Mouse (Mus musculus): ENCODE measurements around the gene Gm26741. TPM values are rescaled to one million over a fixed set of nuclear protein-coding genes. Genes with fewer than 3 reads are reported as not detected.

Gm26741 gene
- polyA plus RNA-seq, 1 experiment from 2014 or later: not detected

DNA sequence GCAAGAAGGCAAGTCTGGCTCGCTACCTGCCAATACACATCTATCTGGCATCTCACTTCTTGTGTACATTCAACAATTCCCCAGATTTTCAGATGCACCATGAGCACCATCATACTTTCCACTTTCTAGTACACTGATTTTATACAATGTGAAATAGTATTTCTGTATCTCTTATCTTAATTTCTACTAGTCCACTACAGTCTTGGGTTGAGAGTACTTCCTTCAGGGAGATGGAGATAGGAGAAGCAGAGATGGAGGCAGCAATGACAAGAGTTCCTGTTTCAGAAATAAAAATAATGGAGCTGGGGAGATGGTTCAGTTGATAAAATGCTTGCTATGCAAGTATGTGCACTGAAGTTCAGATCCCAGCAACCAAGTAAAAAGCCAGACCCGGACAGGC lies 19.2 kb downstream of the Gm26741 start:
- H3K36me3 ChIP-seq (replicated peaks): no peaks in the 10 kb centered on the region
- DNase-seq (ENCODE audit: low spot score): no peak
- H3K27me3 ChIP-seq (replicated peaks; ENCODE audit: low read depth, poor library complexity, severe bottlenecking): no peaks in the 10 kb centered on the region
- H3K27ac ChIP-seq (replicated peaks): no peak overlapping the region
- H3K9me3 ChIP-seq: no peaks in the 10 kb centered on the region
- WGBS: 96% methylated on average over 2 of the region's 2 CpGs
- peaks cover 21% of the 10 kb centered on the region for H3K4me1 ChIP-seq
- H3K4me3 ChIP-seq: no peak overlapping the region

DNA sequence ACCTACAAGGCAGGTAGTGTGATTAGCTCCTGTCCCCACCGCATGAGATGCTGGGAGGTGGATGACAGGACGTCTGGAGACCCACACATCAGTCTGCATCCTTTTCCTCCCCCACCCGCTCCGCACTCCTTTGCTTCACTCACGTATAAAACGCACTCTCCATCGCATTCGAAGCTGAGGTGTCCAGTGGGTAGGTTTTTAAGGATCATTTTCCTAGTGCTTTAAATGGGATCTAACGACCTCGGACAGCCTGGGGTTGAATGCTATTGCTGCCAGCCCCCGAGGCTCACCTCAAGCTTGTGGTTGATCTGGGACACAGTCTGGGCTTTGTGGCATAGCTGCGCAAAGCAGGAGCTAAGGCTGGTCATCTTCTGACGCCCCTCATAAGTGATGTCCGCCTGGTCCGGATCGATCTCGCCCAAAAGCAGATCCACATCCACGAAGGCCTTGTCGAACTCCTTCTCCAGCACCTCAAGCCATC lies 22.8 kb downstream of the Gm26741 start:
- WGBS: under 1% methylated on average over 19 of the region's 19 CpGs
- Histone ChIP-seq H3K9me3 (no peaks in the 10 kb centered on the region), H3K27ac (replicated peaks) (peak overlapping the region; percentile 94), H3K27me3 (replicated peaks; ENCODE audit: low read depth, poor library complexity, severe bottlenecking) (no peaks in the 10 kb centered on the region), H3K4me3 (peak overlapping the region; percentile 97), H3K36me3 (replicated peaks) (no peaks in the 10 kb centered on the region), H3K4me1 (peaks cover 23% of the 10 kb centered on the region)
- no peak for DNase-seq (ENCODE audit: low spot score)

- under 1% methylated on average over 70 of the region's 71 CpGs for WGBS
- peak within 1 kb of the TSS; percentile 94 for H3K27ac ChIP-seq (replicated peaks)
- H3K9me3 ChIP-seq: no peaks in the 10 kb centered on the region
- H3K4me1 ChIP-seq: peaks cover 23% of the 10 kb centered on the region
- DNase-seq (ENCODE audit: low spot score): peak; percentile 97
- no peaks in the 10 kb centered on the region for H3K36me3 ChIP-seq (replicated peaks)
- peak within 1 kb of the TSS; percentile 97 for H3K4me3 ChIP-seq
- no peaks in the 10 kb centered on the region for H3K27me3 ChIP-seq (replicated peaks; ENCODE audit: low read depth, poor library complexity, severe bottlenecking)
These were observed 23.5 kb downstream of the Gm26741 start, which contains the start of gene Gopc for GRCm38 (mm10) chr10:52381845-52382591. TSS of gene Gopc (minus strand) at chr10:52382124.

GRCm38 (mm10) chr10:52383022-52383421 lies 24.5 kb downstream of the Gm26741 start:
- H3K4me1 ChIP-seq: peaks cover 23% of the 10 kb centered on the region
- DNase-seq (ENCODE audit: low spot score): no peak
- no peaks in the 10 kb centered on the region for H3K9me3 ChIP-seq
- H3K27ac ChIP-seq (replicated peaks): peak overlapping the region; percentile 94
- WGBS: 81% methylated on average over 6 of the region's 6 CpGs
- H3K36me3 ChIP-seq (replicated peaks): no peaks in the 10 kb centered on the region
- no peaks in the 10 kb centered on the region for H3K27me3 ChIP-seq (replicated peaks; ENCODE audit: low read depth, poor library complexity, severe bottlenecking)
- H3K4me3 ChIP-seq: peak overlapping the region; percentile 97

GRCm38 (mm10) chr10:52383522-52383921 lies 25.0 kb downstream of the Gm26741 start:
- peaks cover 23% of the 10 kb centered on the region for H3K4me1 ChIP-seq
- H3K36me3 ChIP-seq (replicated peaks): no peaks in the 10 kb centered on the region
- WGBS: 89% methylated on average over 1 of the region's 1 CpGs
- no peak overlapping the region for H3K27ac ChIP-seq (replicated peaks)
- H3K4me3 ChIP-seq: no peak overlapping the region
- H3K9me3 ChIP-seq: no peaks in the 10 kb centered on the region
- H3K27me3 ChIP-seq (replicated peaks; ENCODE audit: low read depth, poor library complexity, severe bottlenecking): no peaks in the 10 kb centered on the region
- no peak for DNase-seq (ENCODE audit: low spot score)

DNA sequence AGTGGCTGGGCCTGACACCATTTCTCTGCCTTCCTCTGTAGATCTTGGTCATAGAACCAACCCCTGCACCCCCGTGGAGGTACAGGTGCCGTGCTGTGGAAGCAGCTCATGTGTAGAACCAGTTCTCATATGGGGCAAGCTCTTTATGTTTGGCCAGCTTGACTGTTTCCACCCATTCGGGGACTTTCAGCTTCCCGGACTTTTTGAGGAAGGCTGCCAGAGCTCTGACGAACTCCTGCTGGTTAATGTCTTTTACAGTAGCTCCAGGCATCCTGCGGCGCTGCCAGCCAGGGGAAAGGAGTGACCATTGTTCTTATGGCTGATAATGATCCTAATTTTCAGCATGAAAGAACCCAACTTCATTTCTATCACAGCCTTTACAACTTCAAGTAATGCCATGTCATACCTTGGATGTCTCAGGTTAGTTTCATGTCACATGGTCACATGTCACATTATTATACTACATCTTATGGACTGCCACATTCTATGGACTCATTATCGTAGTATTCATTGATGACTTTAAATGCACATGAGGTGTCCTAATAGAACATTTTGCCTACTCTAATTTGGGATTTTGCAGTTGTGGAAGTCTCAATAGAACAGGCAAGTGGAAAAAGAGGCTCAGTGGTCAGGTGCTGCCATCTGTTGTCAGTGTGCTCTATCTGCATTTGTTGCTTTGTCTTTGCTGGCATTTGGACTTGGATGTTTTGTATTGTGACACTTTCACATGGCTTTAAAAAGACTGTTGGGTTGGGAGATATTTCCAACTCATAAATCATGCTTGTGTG lies 26.4 kb downstream of the Gm26741 start:
- 48% methylated on average over 8 of the region's 8 CpGs for WGBS
- no peak overlapping the region for H3K4me3 ChIP-seq
- no peaks in the 10 kb centered on the region for H3K36me3 ChIP-seq (replicated peaks)
- DNase-seq (ENCODE audit: low spot score): peak; percentile 35
- H3K27ac ChIP-seq (replicated peaks): no peak overlapping the region
- no peaks in the 10 kb centered on the region for H3K9me3 ChIP-seq
- H3K4me1 ChIP-seq: peaks cover 31% of the 10 kb centered on the region
- no peaks in the 10 kb centered on the region for H3K27me3 ChIP-seq (replicated peaks; ENCODE audit: low read depth, poor library complexity, severe bottlenecking)

GRCm38 (mm10) chr10:52387192-52387591 lies 28.6 kb downstream of the Gm26741 start:
- no peak for DNase-seq (ENCODE audit: low spot score)
- Histone ChIP-seq H3K9me3 (no peaks in the 10 kb centered on the region), H3K4me1 (peaks cover 19% of the 10 kb centered on the region), H3K36me3 (replicated peaks) (no peaks in the 10 kb centered on the region), H3K27ac (replicated peaks) (no peak overlapping the region), H3K4me3 (no peak overlapping the region), H3K27me3 (replicated peaks; ENCODE audit: low read depth, poor library complexity, severe bottlenecking) (no peaks in the 10 kb centered on the region)
- 82% methylated on average over 4 of the region's 4 CpGs for WGBS

DNA sequence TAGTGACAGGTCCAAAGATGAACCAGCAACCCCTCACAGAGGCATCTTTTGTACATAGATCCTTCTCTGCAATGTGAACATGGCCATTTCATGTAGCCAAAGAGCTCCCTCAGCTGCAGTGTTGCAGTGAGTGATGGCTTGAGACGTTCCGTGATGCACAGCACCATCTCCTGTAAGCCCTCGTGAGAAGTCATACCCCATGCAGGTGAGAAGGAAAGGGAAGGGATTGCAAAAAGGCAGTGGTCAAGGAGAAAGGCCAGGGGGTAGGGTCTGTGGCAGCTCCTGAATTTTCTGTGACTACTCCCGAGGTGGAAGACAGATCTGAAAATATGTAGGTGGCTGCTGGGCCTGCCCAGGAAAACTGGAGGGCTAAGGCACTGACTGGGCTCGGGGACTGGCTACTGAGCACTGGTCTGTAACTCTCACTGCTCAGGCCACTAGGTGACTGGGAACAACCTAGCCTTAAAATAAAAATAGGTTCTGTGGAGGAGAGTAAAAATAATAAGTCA lies 30.4 kb downstream of the Gm26741 start, which contains the start of gene Nepn:
Gene Nepn, plus strand, starts transcription at position 51 of the 509 bp plus-strand sequence.
- DNase-seq (ENCODE audit: low spot score): no peak

DNA sequence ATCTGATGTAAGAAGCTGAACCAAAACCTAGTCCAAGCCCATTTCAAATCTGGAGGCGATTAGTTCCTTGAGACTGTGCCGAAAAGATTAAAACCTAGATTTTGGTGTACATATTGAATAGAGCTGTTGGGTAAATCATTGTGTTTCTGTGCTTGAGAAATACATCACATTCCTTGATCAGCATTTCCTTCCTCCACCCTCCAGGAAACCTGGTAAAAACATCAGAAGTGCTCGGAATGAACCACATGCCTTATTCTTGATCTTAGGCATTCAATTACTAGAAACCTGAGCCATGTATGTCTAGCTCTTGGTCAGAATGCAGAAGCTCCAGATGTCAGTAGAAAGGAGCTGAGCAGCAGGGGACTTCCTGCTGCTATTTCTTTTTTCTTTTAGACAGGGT lies 30.9 kb downstream of the Gm26741 start:
- WGBS: 63% methylated on average over 3 of the region's 3 CpGs
- Histone ChIP-seq H3K4me3 (no peak overlapping the region), H3K27ac (replicated peaks) (0 out of 2 replicates have a peak overlapping the region, but pooled peaks have one; percentile 30), H3K36me3 (replicated peaks) (no peaks in the 10 kb centered on the region), H3K27me3 (replicated peaks; ENCODE audit: low read depth, poor library complexity, severe bottlenecking) (no peaks in the 10 kb centered on the region), H3K9me3 (no peaks in the 10 kb centered on the region), H3K4me1 (peaks cover 13% of the 10 kb centered on the region)
- DNase-seq (ENCODE audit: low spot score): no peak

More for the DNA sequence above, 30.4 kb downstream of the Gm26741 start, which contains the start of gene Nepn:
- no peak within 1 kb of the TSS for H3K4me3 ChIP-seq
- no peaks in the 10 kb centered on the region for H3K27me3 ChIP-seq (replicated peaks; ENCODE audit: low read depth, poor library complexity, severe bottlenecking)
- no peaks in the 10 kb centered on the region for H3K36me3 ChIP-seq (replicated peaks)
- no peaks in the 10 kb centered on the region for H3K9me3 ChIP-seq
- H3K4me1 ChIP-seq: peaks cover 13% of the 10 kb centered on the region
- H3K27ac ChIP-seq (replicated peaks): peak within 1 kb of the TSS; percentile 30; the same call in 1 of the 2 replicates
- 86% methylated on average over 5 of the region's 5 CpGs for WGBS

DNA sequence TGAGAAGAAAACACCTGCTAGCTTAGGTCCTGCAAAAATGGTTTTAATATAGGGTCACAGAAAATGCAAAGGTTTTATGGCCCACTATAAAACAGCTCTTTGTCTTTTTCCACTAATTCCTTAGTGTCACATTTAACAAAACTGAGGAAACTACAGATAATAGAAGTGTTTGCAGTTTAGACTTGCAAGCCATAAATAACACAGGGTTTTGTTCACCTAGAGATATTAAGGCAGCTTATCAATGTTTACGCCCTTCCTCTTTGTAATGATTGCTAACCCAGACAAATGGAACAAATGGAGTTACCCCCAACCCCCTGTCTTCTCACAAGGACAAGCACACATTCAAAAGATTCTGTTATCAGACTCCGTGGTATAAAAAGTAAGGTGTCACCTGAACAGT lies 32.6 kb downstream of the Gm26741 start:
- Histone ChIP-seq H3K9me3 (no peaks in the 10 kb centered on the region), H3K27me3 (replicated peaks; ENCODE audit: low read depth, poor library complexity, severe bottlenecking) (no peaks in the 10 kb centered on the region), H3K4me3 (no peak overlapping the region), H3K36me3 (replicated peaks) (no peaks in the 10 kb centered on the region), H3K27ac (replicated peaks) (no peak overlapping the region), H3K4me1 (peaks cover 13% of the 10 kb centered on the region)
- 86% methylated on average over 2 of the region's 2 CpGs for WGBS
- no peak for DNase-seq (ENCODE audit: low spot score)

- Histone ChIP-seq H3K4me1 (no peaks in the 10 kb centered on the region), H3K27ac (replicated peaks) (no peak overlapping the region), H3K9me3 (no peaks in the 10 kb centered on the region), H3K27me3 (replicated peaks; ENCODE audit: low read depth, poor library complexity, severe bottlenecking) (no peaks in the 10 kb centered on the region), H3K36me3 (replicated peaks) (no peaks in the 10 kb centered on the region), H3K4me3 (no peak overlapping the region)
- 90% methylated on average over 3 of the region's 3 CpGs for WGBS
- DNase-seq (ENCODE audit: low spot score): no peak
These were observed 38.1 kb downstream of the Gm26741 start for GRCm38 (mm10) chr10:52396647-52397046.

GRCm38 (mm10) chr10:52398715-52399114 lies 40.1 kb downstream of the Gm26741 start:
- Histone ChIP-seq H3K4me3 (no peak overlapping the region), H3K9me3 (no peaks in the 10 kb centered on the region), H3K27me3 (replicated peaks; ENCODE audit: low read depth, poor library complexity, severe bottlenecking) (no peaks in the 10 kb centered on the region), H3K36me3 (replicated peaks) (no peaks in the 10 kb centered on the region), H3K4me1 (no peaks in the 10 kb centered on the region), H3K27ac (replicated peaks) (no peak overlapping the region)
- 91% methylated on average over 2 of the region's 2 CpGs for WGBS
- no peak for DNase-seq (ENCODE audit: low spot score)
